Mouse (Mus musculus): ENCODE measurements at regions not wholly inside any gene's neighbourhood (a gene's known extent, or its start where the extent isn't known, plus 50 kb on each side); places are given as distances from the start of the nearest gene placed in this dataset.

GRCm38 (mm10) chr5:64682326-64682845 is 120.8 kb upstream of the Klf3 start:
- 88% methylated on average over 7 of the region's 7 CpGs for WGBS
- ATAC-seq (ENCODE audit: low read depth), result no peak
- H3K4me3 ChIP-seq, result no peak overlapping the region

GRCm38 (mm10) chr5:64683419-64683818 is 119.8 kb upstream of the Klf3 start:
- WGBS, result 88% methylated on average over 4 of the region's 4 CpGs
- no peak for ATAC-seq (ENCODE audit: low read depth)
- no peaks in the 10 kb centered on the region for H3K27me3 ChIP-seq

More at GRCm38 (mm10) chr5:64682326-64682845, 120.8 kb upstream of the Klf3 start:
- Histone ChIP-seq H3K4me1 (replicated peaks) (no peaks in the 10 kb centered on the region), H3K27me3 (no peaks in the 10 kb centered on the region), H3K4me2 (no peak overlapping the region), H3K9ac (no peak overlapping the region), H3K9me3 (no peaks in the 10 kb centered on the region), H3K27ac (replicated peaks) (no peak overlapping the region), H3K36me3 (no peaks in the 10 kb centered on the region)

GRCm38 (mm10) chr5:64684275-64684674 is 118.9 kb upstream of the Klf3 start:
- no peak for ATAC-seq (ENCODE audit: low read depth)
- 89% methylated on average over 5 of the region's 5 CpGs for WGBS
- Histone ChIP-seq H3K4me1 (replicated peaks) (no peaks in the 10 kb centered on the region), H3K4me3 (no peak overlapping the region), H3K9ac (no peak overlapping the region), H3K9me3 (no peaks in the 10 kb centered on the region), H3K36me3 (no peaks in the 10 kb centered on the region), H3K4me2 (no peak overlapping the region), H3K27me3 (no peaks in the 10 kb centered on the region), H3K27ac (replicated peaks) (no peak overlapping the region)

More at GRCm38 (mm10) chr5:64683419-64683818, 119.8 kb upstream of the Klf3 start:
- no peak overlapping the region for H3K4me2 ChIP-seq
- no peak overlapping the region for H3K9ac ChIP-seq
- no peak overlapping the region for H3K4me3 ChIP-seq
- H3K4me1 ChIP-seq (replicated peaks), result no peaks in the 10 kb centered on the region
- H3K27ac ChIP-seq (replicated peaks), result no peak overlapping the region
- no peaks in the 10 kb centered on the region for H3K36me3 ChIP-seq
- no peaks in the 10 kb centered on the region for H3K9me3 ChIP-seq

- Histone ChIP-seq H3K4me1 (replicated peaks) (no peaks in the 10 kb centered on the region), H3K9me3 (no peaks in the 10 kb centered on the region), H3K4me2 (no peak overlapping the region), H3K27me3 (no peaks in the 10 kb centered on the region), H3K9ac (no peak overlapping the region), H3K27ac (replicated peaks) (no peak overlapping the region), H3K4me3 (no peak overlapping the region), H3K36me3 (no peaks in the 10 kb centered on the region)
- WGBS, result 83% methylated on average over 7 of the region's 7 CpGs
- no peak for ATAC-seq (ENCODE audit: low read depth)
Measured at GRCm38 (mm10) chr5:64690148-64690547, 113.0 kb upstream of the Klf3 start.

- no peak for ATAC-seq (ENCODE audit: low read depth)
- no peaks in the 10 kb centered on the region for H3K9me3 ChIP-seq
- no peak overlapping the region for H3K4me2 ChIP-seq
- 93% methylated on average over 8 of the region's 8 CpGs for WGBS
- no peak overlapping the region for H3K27ac ChIP-seq (replicated peaks)
- no peaks in the 10 kb centered on the region for H3K36me3 ChIP-seq
- no peaks in the 10 kb centered on the region for H3K4me1 ChIP-seq (replicated peaks)
- H3K9ac ChIP-seq, result no peak overlapping the region
- no peak overlapping the region for H3K4me3 ChIP-seq
- no peaks in the 10 kb centered on the region for H3K27me3 ChIP-seq
Measured at GRCm38 (mm10) chr5:64691406-64692100, 111.6 kb upstream of the Klf3 start.

- no peak overlapping the region for H3K4me3 ChIP-seq
- no peak overlapping the region for H3K4me2 ChIP-seq
- no peaks in the 10 kb centered on the region for H3K36me3 ChIP-seq
- no peak overlapping the region for H3K9ac ChIP-seq
- 96% methylated on average over 11 of the region's 11 CpGs for WGBS
- H3K27me3 ChIP-seq, result no peaks in the 10 kb centered on the region
- no peaks in the 10 kb centered on the region for H3K9me3 ChIP-seq
- H3K27ac ChIP-seq (replicated peaks), result no peak overlapping the region
- no peak for ATAC-seq (ENCODE audit: low read depth)
- no peaks in the 10 kb centered on the region for H3K4me1 ChIP-seq (replicated peaks)
Measured at GRCm38 (mm10) chr5:64692335-64692734, 110.9 kb upstream of the Klf3 start.

- H3K4me2 ChIP-seq, result no peak overlapping the region
- no peaks in the 10 kb centered on the region for H3K36me3 ChIP-seq
- no peak overlapping the region for H3K27ac ChIP-seq (replicated peaks)
- no peak for ATAC-seq (ENCODE audit: low read depth)
- no peaks in the 10 kb centered on the region for H3K4me1 ChIP-seq (replicated peaks)
- no peak overlapping the region for H3K9ac ChIP-seq
- H3K4me3 ChIP-seq, result no peak overlapping the region
- 90% methylated on average over 8 of the region's 8 CpGs for whole genome bisulfite sequencing
- no peaks in the 10 kb centered on the region for H3K9me3 ChIP-seq
- no peaks in the 10 kb centered on the region for H3K27me3 ChIP-seq
Measured at GRCm38 (mm10) chr5:64693616-64694015, 109.6 kb upstream of the Klf3 start.

- Histone ChIP-seq H3K27me3 (no peaks in the 10 kb centered on the region), H3K4me1 (replicated peaks) (no peaks in the 10 kb centered on the region), H3K9me3 (no peaks in the 10 kb centered on the region), H3K9ac (no peak overlapping the region), H3K4me2 (no peak overlapping the region), H3K36me3 (no peaks in the 10 kb centered on the region), H3K27ac (replicated peaks) (no peak overlapping the region), H3K4me3 (no peak overlapping the region)
- 51% methylated on average over 8 of the region's 8 CpGs for WGBS
- ATAC-seq (ENCODE audit: low read depth), result no peak
Measured at GRCm38 (mm10) chr5:64694606-64695005, 108.6 kb upstream of the Klf3 start.

GRCm38 (mm10) chr5:64696099-64696498 is 107.1 kb upstream of the Klf3 start:
- H3K4me2 ChIP-seq, result no peak overlapping the region
- no peak overlapping the region for H3K4me3 ChIP-seq
- WGBS, result 80% methylated on average over 14 of the region's 14 CpGs
- H3K4me1 ChIP-seq (replicated peaks), result no peaks in the 10 kb centered on the region
- no peaks in the 10 kb centered on the region for H3K27me3 ChIP-seq
- no peaks in the 10 kb centered on the region for H3K36me3 ChIP-seq
- H3K9ac ChIP-seq, result no peak overlapping the region
- H3K27ac ChIP-seq (replicated peaks), result no peak overlapping the region
- no peak for ATAC-seq (ENCODE audit: low read depth)
- no peaks in the 10 kb centered on the region for H3K9me3 ChIP-seq

GRCm38 (mm10) chr5:64697466-64697865 is 105.7 kb upstream of the Klf3 start:
- Histone ChIP-seq H3K9me3 (no peaks in the 10 kb centered on the region), H3K27me3 (no peaks in the 10 kb centered on the region), H3K36me3 (no peaks in the 10 kb centered on the region), H3K9ac (no peak overlapping the region), H3K27ac (replicated peaks) (no peak overlapping the region), H3K4me2 (no peak overlapping the region), H3K4me1 (replicated peaks) (0 out of 2 replicates have a peak, but pooled peaks cover 7% of the 10 kb centered on the region), H3K4me3 (no peak overlapping the region)
- no peak for ATAC-seq (ENCODE audit: low read depth)
- 87% methylated on average over 5 of the region's 5 CpGs for whole genome bisulfite sequencing

- Histone ChIP-seq H3K27ac (replicated peaks) (no peak overlapping the region), H3K4me2 (no peak overlapping the region), H3K9ac (no peak overlapping the region), H3K27me3 (no peaks in the 10 kb centered on the region), H3K9me3 (no peaks in the 10 kb centered on the region), H3K4me3 (no peak overlapping the region), H3K36me3 (no peaks in the 10 kb centered on the region), H3K4me1 (replicated peaks) (peaks cover 13% of the 10 kb centered on the region)
- WGBS, result 88% methylated on average over 6 of the region's 6 CpGs
- ATAC-seq (ENCODE audit: low read depth), result no peak
Measured at GRCm38 (mm10) chr5:64698458-64699116, 104.6 kb upstream of the Klf3 start.

GRCm38 (mm10) chr5:64700030-64700429 is 103.2 kb upstream of the Klf3 start:
- WGBS, result 88% methylated on average over 6 of the region's 6 CpGs

More at GRCm38 (mm10) chr5:64700030-64700429, 103.2 kb upstream of the Klf3 start:
- Histone ChIP-seq H3K27me3 (no peaks in the 10 kb centered on the region), H3K9ac (no peak overlapping the region), H3K36me3 (no peaks in the 10 kb centered on the region), H3K4me3 (no peak overlapping the region), H3K9me3 (no peaks in the 10 kb centered on the region), H3K4me2 (no peak overlapping the region), H3K27ac (replicated peaks) (no peak overlapping the region), H3K4me1 (replicated peaks) (peaks cover 26% of the 10 kb centered on the region)
- ATAC-seq (ENCODE audit: low read depth), result no peak

Data from neural tube, embryonic 13.5 days (tissue).